In the genomic region with DNA sequence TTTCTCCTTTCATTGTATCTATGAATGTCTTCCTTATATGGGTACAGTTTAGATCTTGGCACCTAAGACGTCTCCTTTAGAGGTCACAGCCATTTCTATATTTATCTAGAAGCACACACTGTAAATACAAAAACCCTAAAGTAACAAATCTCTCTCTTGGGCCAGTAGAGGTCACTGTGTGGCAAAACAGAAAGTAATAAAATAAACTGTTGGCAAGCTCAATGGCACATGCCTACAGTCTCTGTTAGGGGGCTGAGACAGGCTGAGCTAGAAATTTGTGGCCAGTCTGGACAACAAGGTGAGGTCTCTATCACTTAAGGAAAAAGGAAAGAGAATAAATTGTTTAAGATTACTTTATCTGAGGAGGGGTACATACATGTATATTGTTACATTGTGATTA, we compare ENCODE assay signal across 8 mouse cellular contexts. TPM values are rescaled to one million over a fixed set of nuclear protein-coding genes. Genes with fewer than 3 reads are reported as not detected.
DNase-seq lines count a peak whose midpoint lies in the region; ATAC-seq lines count a peak whose summit lies in the region.

No protein-coding gene starts in this region.

- WGBS in midbrain, embryonic 13.5 days: 53% methylated on average over 1 of the region's 1 CpGs
- WGBS in midbrain, embryonic 15.5 days: 44% methylated on average over 1 of the region's 1 CpGs
- WGBS in forebrain, embryonic 13.5 days: 34% methylated on average over 1 of the region's 1 CpGs

- DNase-seq in cerebellum, postnatal 10 days: peak; percentile 27 to 47
- DNase-seq in cerebellum, adult 9-11 months: no peak
- DNase-seq in lung, postnatal 10 days: peak; percentile 47
- DNase-seq in gastrocnemius, postnatal 4 days (ENCODE audit: low spot score in 2 of 2): no peak

- H3K4me1 ChIP-seq in midbrain, embryonic 13.5 days (replicated peaks): no peaks in the 10 kb centered on the region
- H3K4me1 ChIP-seq in midbrain, embryonic 15.5 days: no peaks in the 10 kb centered on the region
- no peaks in the 10 kb centered on the region for H3K4me1 ChIP-seq in forebrain, embryonic 13.5 days

- H3K9ac ChIP-seq in midbrain, embryonic 13.5 days (replicated peaks): no peak overlapping the region
- no peak overlapping the region for H3K9ac ChIP-seq in midbrain, embryonic 15.5 days
- no peak overlapping the region for H3K9ac ChIP-seq in forebrain, embryonic 13.5 days

- H3K27ac ChIP-seq in midbrain, embryonic 13.5 days: no peak overlapping the region
- H3K27ac ChIP-seq in midbrain, embryonic 15.5 days: no peak overlapping the region
- no peak overlapping the region for H3K27ac ChIP-seq in forebrain, embryonic 13.5 days

- H3K4me2 ChIP-seq in midbrain, embryonic 13.5 days (replicated peaks): no peak overlapping the region
- no peak overlapping the region for H3K4me2 ChIP-seq in midbrain, embryonic 15.5 days
- no peak overlapping the region for H3K4me2 ChIP-seq in forebrain, embryonic 13.5 days

- peaks cover 9% of the 10 kb centered on the region for H3K36me3 ChIP-seq in midbrain, embryonic 13.5 days
- no peaks in the 10 kb centered on the region; the same call in 1 of the 2 replicates for H3K36me3 ChIP-seq in midbrain, embryonic 15.5 days (replicated peaks)
- peaks cover 11% of the 10 kb centered on the region for H3K36me3 ChIP-seq in forebrain, embryonic 13.5 days (ENCODE audit: poor library complexity, severe bottlenecking)

- no peak overlapping the region for H3K4me3 ChIP-seq in midbrain, embryonic 13.5 days (replicated peaks)
- no peak overlapping the region for H3K4me3 ChIP-seq in midbrain, embryonic 15.5 days
- no peak overlapping the region for H3K4me3 ChIP-seq in forebrain, embryonic 13.5 days

- H3K27me3 ChIP-seq in midbrain, embryonic 13.5 days: no peaks in the 10 kb centered on the region
- H3K27me3 ChIP-seq in midbrain, embryonic 15.5 days (replicated peaks): no peaks in the 10 kb centered on the region
- H3K27me3 ChIP-seq in forebrain, embryonic 13.5 days: no peaks in the 10 kb centered on the region

- ATAC-seq in midbrain, embryonic 13.5 days: 0 out of 2 replicates have a peak, but pooled peaks have one; percentile 11
- ATAC-seq in midbrain, embryonic 15.5 days (replicated peaks): no peak
- ATAC-seq in erythroblast, adult 5-6 weeks (replicated peaks; ENCODE audit: low FRiP score, poor library complexity, severe bottlenecking): peak; percentile 81
- no peak for ATAC-seq in forebrain, embryonic 13.5 days

- H3K9me3 ChIP-seq in midbrain, embryonic 13.5 days: no peaks in the 10 kb centered on the region
- no peaks in the 10 kb centered on the region for H3K9me3 ChIP-seq in midbrain, embryonic 15.5 days
- no peaks in the 10 kb centered on the region for H3K9me3 ChIP-seq in forebrain, embryonic 13.5 days (replicated peaks)

RNA-seq across cellular contexts. Expression of gene E130308A19Rik, which starts 11.0 kb away (rescaled TPM):
- 58.4 and 62.6 TPM in 2 replicates for polyA plus RNA-seq in midbrain, embryonic 13.5 days (2015; fragmentation: Nextera tagmentation; extraction: Ambion mirVana)
- polyA plus RNA-seq in midbrain, embryonic 15.5 days (2015; fragmentation: Nextera tagmentation; extraction: Ambion mirVana): 59.7 and 60.1 TPM in 2 replicates
- total RNA-seq in erythroblast, adult 5-6 weeks (2015; ENCODE audit: low replicate concordance): 3.3 and 5.0 TPM in 2 replicates
- total RNA-seq in erythroblast, adult 5-6 weeks (2017; ENCODE audit: low replicate concordance): 4.2 and 7.4 TPM in 2 replicates
- polyA plus RNA-seq in forebrain, embryonic 13.5 days (2015; fragmentation: Nextera tagmentation; extraction: Ambion mirVana): 39.7 and 42.0 TPM in 2 replicates
- 1 to 10 TPM; 8.1 to 8.6 TPM for total RNA-seq in gastrocnemius, postnatal 4 days (2021)

RNA-seq across cellular contexts. Expression of gene Hsdl2, which starts 33.6 kb away (rescaled TPM):
- 29.4 and 31.6 TPM in 2 replicates for polyA plus RNA-seq in midbrain, embryonic 13.5 days (2015; fragmentation: Nextera tagmentation; extraction: Ambion mirVana)
- 29.9 and 32.9 TPM in 2 replicates for polyA plus RNA-seq in midbrain, embryonic 15.5 days (2015; fragmentation: Nextera tagmentation; extraction: Ambion mirVana)
- 14.6 and 15.7 TPM in 2 replicates for total RNA-seq in erythroblast, adult 5-6 weeks (2015; ENCODE audit: low replicate concordance)
- 8.9 and 13.2 TPM in 2 replicates for total RNA-seq in erythroblast, adult 5-6 weeks (2017; ENCODE audit: low replicate concordance)
- 24.0 and 26.4 TPM in 2 replicates for polyA plus RNA-seq in forebrain, embryonic 13.5 days (2015; fragmentation: Nextera tagmentation; extraction: Ambion mirVana)
- total RNA-seq in gastrocnemius, postnatal 4 days (2021): 10 to 100 TPM; 52.1 to 54.0 TPM

Comparison
In these comparisons a context has a peak if more than half of its experiments do, and no peak if none do; other contexts are left out.
1. DNase-seq: peak in cerebellum, postnatal 10 days (2 of 2) and lung, postnatal 10 days (single experiment); none in cerebellum, adult 9-11 months (single experiment) and gastrocnemius, postnatal 4 days (0 of 2).
2. ATAC-seq: peak in midbrain, embryonic 13.5 days (single experiment) and erythroblast, adult 5-6 weeks (single experiment); none in midbrain, embryonic 15.5 days (single experiment) and forebrain, embryonic 13.5 days (single experiment).